Mouse (Mus musculus) small intestine, adult 2 months (tissue): Measurements from ENCODE around the gene Scgb2b21.

Source experiments
- CTCF ChIP-seq: fragments of 200-500 bp; IDR thresholded peaks from 2 replicates; pipeline ENCODE4 v1.5.1; 2012; ENCODE audit warnings: low read depth, mild to moderate bottlenecking, control low read depth, inconsistent platforms, low read length, moderate library complexity, mixed read lengths; ENCODE audit not compliant: insufficient replicate concordance, insufficient read length; ENCODE audit errors: extremely low read depth
- POLR2A ChIP-seq: fragments of 200-500 bp; IDR thresholded peaks from 2 replicates; pipeline ENCODE4 v1.6.1; 2012; ENCODE audit warnings: low read depth, mild to moderate bottlenecking, control low read depth, inconsistent platforms, low read length, moderate library complexity

GRCm38 (mm10) chr7:33520358-33520757, at the start of gene Scgb2b21:
- TF ChIP-seq CTCF (no peak), POLR2A (no peak)
